Mouse (Mus musculus) B cell, adult 2 months (primary cell): ENCODE results near the gene Pprc1.
A peak's percentile ranks its signal among the peaks of the same experiment; 100 is the strongest.

Experiments
- DNase-seq, 2 experiments: peaks; one replicate each; pipeline ENCODE4 v3.0.0; 2022

The Pprc1 gene

DNA sequence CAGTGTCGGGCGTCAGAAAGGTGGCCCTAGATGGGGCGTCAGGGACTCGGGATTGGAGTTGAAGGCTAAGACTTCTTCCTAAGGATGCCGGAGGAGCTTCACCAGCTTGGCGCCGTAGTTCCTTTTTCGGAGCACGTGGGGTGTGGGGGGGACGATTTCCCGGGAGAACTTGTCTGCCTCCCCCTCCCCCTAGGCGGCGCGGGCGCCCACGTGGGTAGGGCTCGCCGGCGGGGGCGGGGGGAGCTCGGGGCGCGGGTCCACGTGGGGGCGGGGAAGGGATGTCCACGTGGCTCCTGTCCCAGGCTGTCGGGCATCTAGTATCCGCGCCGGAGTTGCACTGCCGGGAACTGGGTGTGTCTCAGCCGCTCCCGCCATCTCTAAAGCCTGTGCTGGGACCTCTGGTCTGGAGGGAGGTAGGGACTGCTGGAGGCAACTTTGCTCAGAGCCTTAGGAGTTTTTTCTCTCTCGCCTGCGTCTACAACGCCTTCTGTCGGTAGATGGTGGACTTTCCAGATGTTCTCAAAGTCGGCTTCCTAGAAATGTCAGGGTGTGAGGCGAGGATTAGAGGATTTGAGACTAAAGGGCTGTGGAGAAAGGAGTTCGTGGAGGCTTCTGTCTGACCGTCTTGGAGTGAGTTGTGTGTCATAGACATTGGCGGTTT, 12.4 kb downstream of the Pprc1 start:
- peak; percentile 57 to 61 for DNase-seq

DNA sequence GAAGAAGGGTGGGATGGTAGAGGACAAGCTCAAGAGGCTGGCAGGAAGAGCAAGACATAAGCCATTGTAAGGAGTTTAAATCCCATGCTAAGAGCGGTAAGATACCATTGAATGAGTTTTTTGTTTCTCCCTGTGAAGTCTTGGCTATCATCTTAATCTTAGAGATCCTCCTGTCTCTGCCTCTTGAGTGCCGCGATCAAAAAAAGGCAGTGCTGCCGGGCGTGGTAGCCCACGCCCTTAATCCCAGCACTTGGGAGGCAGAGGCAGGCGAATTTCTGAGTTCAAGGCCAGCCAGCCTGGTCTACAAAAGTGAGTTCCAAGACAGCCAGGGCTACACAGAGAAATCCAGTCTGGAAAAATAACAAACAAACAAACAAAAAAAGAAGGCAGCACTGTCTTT, 13.8 kb downstream of the Pprc1 start:
- DNase-seq, result no peak

- no peak for DNase-seq
These were observed 16.2 kb downstream of the Pprc1 start for GRCm38 (mm10) chr19:46060845-46061244.

- no peak for DNase-seq
These were observed 23.4 kb downstream of the Pprc1 start for GRCm38 (mm10) chr19:46068054-46068453.

GRCm38 (mm10) chr19:46073285-46073684, 28.6 kb downstream of the Pprc1 start:
- no peak for DNase-seq

- DNase-seq, result no peak
These were observed 29.6 kb downstream of the Pprc1 start for GRCm38 (mm10) chr19:46074266-46074665.

DNA sequence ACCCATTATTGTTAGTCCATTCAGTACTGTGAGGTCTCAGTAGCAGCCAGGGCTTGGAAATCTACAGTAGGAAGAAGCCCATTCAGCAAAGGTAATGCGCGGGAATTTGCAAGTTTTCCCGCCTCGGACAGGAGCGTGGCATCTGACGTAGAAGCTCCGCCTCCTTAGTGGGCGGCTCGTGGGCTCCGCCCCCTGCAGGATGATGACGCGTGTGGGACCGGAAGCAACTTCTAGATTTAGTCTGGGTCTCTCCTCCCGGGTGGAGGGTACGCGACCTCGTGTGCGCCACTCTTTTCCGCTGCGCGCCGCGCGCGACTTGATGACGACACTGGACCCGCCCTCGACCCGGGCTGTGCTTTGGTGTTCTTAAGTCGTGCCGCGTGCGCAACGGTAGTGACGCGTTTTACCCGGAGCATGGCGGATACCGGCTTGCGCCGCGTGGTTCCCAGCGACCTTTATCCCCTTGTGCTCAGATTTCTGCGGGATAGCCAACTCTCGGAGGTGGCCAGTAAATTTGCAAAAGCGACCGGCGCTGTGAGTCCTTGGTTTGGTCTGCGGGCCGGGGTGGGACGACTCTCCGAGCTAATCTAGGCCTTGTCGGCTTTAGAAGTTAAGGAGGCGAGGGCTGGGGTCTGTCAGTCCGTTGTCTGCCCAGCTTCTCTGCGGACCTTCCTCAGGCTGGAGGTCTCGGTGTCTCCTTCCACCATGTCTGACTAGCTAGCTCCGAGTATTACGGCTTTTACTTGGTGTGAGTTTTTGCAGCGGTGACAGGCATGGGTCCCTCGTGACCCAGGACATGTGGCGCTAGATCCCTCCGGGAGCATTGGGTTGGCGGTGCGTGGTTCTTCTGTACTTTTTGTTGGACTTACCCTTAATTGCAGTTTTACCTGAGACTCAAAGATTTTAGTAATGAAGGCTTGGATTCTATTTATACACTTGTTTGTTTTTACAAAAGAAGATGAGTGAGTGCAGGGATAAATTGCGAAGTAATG, 31.2 kb downstream of the Pprc1 start, which contains the start of gene Nolc1:
Nolc1 (plus strand) TSS at position 248 of the 992 bp plus-strand sequence.
- peak; percentile 100 for DNase-seq

DNA sequence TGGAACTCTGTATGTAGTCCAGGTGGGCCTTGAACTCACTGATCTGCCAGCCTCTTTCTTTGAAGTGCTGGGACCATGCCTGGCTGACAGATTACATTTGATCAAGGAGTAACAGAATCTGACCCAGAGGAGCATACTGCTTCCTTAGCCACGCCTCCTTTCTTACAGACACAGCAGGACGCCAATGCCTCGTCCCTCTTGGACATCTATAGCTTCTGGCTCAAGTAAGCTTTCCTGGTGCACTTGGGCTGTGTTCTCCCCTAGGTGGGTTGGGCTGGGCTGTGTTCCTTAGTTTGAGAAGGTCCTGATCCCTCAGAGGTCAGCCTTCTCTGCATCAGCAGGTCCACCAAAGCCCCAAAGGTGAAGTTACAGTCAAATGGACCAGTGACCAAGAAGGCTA, 33.8 kb downstream of the Pprc1 start:
- no peak for DNase-seq

GRCm38 (mm10) chr19:46085185-46085584, 40.5 kb downstream of the Pprc1 start:
- DNase-seq, result no peak

DNA sequence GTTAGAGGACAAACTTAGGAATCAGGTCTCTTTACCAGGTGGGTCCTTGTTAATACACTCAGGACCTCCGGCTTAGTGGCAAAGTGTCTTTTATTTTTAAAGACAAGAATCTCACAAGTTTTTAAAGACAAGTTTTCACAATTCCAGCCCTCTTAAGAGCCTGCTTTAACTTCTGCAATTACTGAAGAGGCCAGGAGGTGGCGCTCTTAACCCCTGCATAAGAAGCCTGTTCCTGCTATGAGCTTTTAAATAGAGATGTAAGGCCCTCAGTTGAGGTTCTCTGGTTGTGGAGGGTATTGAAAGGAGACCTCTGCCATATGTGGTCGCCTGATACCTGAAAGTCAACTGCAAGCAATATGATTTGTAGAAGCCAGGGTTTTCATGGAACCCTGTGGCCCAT, 41.7 kb downstream of the Pprc1 start:
- peak; percentile 74 to 77 for DNase-seq

GRCm38 (mm10) chr19:46087871-46088270, 43.2 kb downstream of the Pprc1 start:
- no peak for DNase-seq

DNA sequence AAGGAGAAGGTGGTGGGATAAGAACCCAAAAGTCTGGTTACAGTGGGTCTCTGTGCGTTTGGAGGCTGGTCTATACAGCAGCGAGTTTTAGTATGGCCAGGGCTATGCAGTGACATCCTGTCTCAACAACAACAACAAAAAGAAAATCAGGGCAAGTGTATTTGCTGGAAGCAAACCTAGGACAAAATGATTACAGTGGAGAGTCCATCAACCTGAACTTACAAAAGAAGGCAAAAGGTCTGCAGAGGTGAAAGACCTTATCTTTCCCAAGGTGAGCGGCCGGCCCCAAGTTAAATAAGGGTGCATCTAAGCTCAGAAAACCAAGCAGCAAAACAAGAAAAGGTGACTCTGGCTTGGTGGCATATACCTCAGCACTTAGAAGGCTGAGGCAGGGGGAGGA, 47.0 kb downstream of the Pprc1 start:
- DNase-seq, result no peak

GRCm38 (mm10) chr19:46094144-46094543, 49.5 kb downstream of the Pprc1 start:
- no peak for DNase-seq

- no peak for DNase-seq
These were observed 50.6 kb downstream of the Pprc1 start for GRCm38 (mm10) chr19:46095291-46095690.

DNA sequence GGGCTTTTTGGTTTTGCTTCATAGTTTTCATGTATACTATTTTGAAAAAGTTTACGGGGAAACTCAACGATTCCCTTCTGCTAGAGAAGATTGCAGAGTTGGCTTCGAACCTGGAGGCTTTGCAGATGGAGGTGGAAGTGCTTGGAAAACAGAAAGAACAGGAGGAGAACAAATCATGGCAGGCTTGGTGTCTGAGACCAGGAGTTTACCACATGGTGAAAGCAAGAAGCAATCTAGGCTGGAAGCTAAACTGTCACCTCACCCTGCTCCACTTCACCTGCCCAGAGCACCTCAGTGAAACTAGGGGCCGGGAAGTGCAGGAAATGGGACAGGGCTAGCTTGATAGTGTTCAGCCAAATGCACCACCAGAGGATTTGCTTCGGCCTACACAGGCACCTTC, 51.7 kb downstream of the Pprc1 start:
- no peak for DNase-seq

DNA sequence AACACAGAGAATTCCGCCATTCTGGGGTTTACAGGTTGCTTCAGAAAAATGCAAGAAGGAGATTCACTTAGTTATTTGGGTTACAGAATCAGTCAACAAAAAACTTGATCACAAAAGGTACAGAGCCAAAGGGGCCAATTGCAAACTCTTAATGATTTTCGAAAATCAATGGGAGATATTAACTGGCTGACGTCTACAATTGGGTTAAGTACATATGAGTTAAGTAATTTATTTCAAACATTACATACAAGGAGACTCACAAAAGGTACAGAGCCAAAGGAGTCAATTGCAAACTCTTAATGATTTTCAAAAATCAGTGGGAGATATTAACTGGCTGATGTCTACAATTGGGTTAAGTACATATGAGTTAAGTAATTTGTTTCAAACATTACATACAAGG, 54.9 kb downstream of the Pprc1 start:
- no peak for DNase-seq

GRCm38 (mm10) chr19:46103437-46104186, 58.9 kb downstream of the Pprc1 start:
- no peak for DNase-seq

DNA sequence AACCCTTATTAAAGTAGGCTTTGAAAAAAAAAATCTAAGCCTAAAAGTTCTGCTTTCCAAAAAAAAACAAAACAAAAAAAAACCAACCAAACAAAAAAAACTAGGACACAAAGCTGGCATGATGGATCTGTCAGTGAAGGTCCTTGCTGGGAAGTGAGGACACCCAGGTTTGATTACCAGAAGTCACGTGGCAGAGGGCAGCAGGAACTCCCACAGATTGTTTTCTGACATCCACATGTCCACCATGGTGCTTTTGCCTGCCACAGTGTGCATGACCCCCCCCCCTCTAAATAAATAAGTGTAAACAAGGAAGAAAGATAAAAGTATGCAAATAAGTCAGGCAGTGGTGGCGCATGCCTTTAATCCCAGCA, 59.5 kb downstream of the Pprc1 start:
- no peak for DNase-seq

- no peak for DNase-seq
These were observed 65.5 kb downstream of the Pprc1 start for GRCm38 (mm10) chr19:46110214-46110613.

DNA sequence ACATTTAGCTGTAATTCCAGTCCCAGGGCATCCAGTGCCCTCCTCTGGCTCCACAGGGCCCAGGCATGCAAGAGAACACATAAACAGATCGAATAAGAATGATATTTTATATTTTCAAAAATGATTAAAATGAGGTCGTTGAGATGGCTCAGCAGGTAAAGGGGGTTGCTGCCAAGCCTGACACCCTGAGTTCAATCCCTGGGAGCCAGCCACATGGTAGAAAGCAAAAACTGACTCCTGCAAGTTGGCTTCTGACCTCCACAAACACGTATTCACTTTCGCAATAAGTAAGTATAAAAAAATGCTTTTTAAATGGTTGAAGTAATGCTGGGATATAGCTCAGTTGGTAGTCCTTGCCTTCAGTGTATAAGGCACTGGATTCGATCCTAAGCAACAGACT, 66.1 kb downstream of the Pprc1 start:
- DNase-seq, result no peak

GRCm38 (mm10) chr19:46114617-46115016, 69.9 kb downstream of the Pprc1 start:
- DNase-seq, result peak in 1 of 2 experiments; percentile 7

DNA sequence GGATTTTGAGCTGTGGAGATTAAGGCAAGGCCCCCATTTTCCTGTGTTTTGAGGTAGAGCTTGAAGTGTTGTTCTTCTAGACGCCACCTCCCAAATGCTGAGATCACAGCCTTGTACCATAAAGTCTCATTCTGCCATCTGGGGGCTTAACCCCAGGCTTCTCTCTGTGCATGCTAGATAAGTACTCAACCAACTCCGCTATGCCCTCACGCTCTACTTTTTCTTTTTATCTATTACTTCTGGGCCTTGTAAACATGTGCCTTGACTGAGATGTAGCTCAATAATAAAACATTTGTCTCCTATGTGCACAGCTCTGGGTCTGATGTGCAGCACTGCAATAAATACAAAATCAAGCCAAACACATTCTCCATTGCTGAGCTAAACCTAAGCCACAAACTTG, 74.8 kb downstream of the Pprc1 start:
- no peak for DNase-seq

DNA sequence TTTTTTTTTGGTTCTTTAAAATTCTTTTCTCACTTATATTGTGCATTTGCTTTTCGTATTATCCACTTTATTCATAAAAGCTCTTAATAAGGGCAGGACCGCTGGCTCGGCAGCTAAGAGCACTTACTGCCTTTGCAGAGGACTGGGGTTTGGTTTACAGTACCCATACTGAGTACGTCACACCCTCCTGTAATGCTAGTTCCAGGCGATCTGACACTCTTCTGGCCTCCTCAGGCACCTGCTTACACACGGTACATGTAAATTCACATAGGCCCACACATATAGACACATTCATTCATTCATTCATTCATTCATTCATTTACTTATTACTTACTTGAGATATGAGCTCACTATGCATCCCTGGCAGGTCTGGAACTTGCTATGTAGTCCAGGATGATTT, 76.2 kb downstream of the Pprc1 start:
- DNase-seq, result no peak
